Mouse (Mus musculus) midbrain, embryonic 10.5 days (tissue): ENCODE results near the gene Laptm5. TPM values are rescaled to one million over a fixed set of nuclear protein-coding genes. Genes with fewer than 3 reads are reported as not detected.

Experiments used
- DNase-seq: peaks from one replicate; pipeline ENCODE4 v3.0.0-alpha.2; 2017; ENCODE audit warnings: low spot score
- H3K27ac ChIP-seq: fragments of 300-500 bp; sonication (generic); replicated peaks from 2 replicates; pipeline ENCODE4 v1.5.1; 2016; ENCODE audit warnings: mild to moderate bottlenecking
- H3K27me3 ChIP-seq: fragments of 300-500 bp; sonication (generic); 2 replicates; pipeline ENCODE4 v1.6.1; 2016; ENCODE audit warnings: low read depth, mild to moderate bottlenecking; ENCODE audit not compliant: poor library complexity, severe bottlenecking
- H3K36me3 ChIP-seq: fragments of 300-500 bp; sonication (generic); 2 replicates; pipeline ENCODE4 v1.6.1; 2016; ENCODE audit warnings: mild to moderate bottlenecking, moderate library complexity
- H3K4me1 ChIP-seq: fragments of 300-500 bp; sonication (generic); 2 replicates; pipeline ENCODE4 v1.6.1; 2016
- H3K4me3 ChIP-seq: fragments of 300-500 bp; sonication (generic); 2 replicates; pipeline ENCODE4 v1.5.1; 2016; ENCODE audit warnings: mild to moderate bottlenecking, moderate library complexity
- H3K9me3 ChIP-seq: fragments of 300-500 bp; sonication (generic); replicated peaks from 2 replicates; pipeline ENCODE4 v1.6.1; 2016; ENCODE audit warnings: mild to moderate bottlenecking
- WGBS: fragments of 180-500 bp; shearing (Covaris S2); methylation state at CpG from one replicate; pipeline ENCODE4 v1.1.7; 2016; 5-methylcytosine and 5-hydroxymethylcytosine counted together
- polyA plus RNA-seq: library from polyadenylated mRNA; unstranded; fragments of >200 nt; fragmentation: Nextera tagmentation; extraction: Ambion mirVana; gene quantifications from 2 replicates; pipeline ENCODE4 v1.2.1, GENCODE M21; 2016

The Laptm5 gene
- polyA plus RNA-seq, 1 experiment from 2014 or later, result 16.7 TPM

GRCm38 (mm10) chr4:130905025-130905424 is 7.9 kb upstream of the Laptm5 start:
- peaks cover 45% of the 10 kb centered on the region for H3K4me1 ChIP-seq
- no peaks in the 10 kb centered on the region for H3K27me3 ChIP-seq
- WGBS, result 78% methylated on average over 7 of the region's 7 CpGs
- H3K4me3 ChIP-seq, result no peak overlapping the region
- H3K27ac ChIP-seq, result peak overlapping the region; percentile 38; the same call in 1 of the 2 replicates
- no peaks in the 10 kb centered on the region for H3K9me3 ChIP-seq
- no peak for DNase-seq
- H3K36me3 ChIP-seq, result no peaks in the 10 kb centered on the region

- no peak overlapping the region for H3K27ac ChIP-seq
- peaks cover 51% of the 10 kb centered on the region for H3K4me1 ChIP-seq
- no peak for DNase-seq
- H3K36me3 ChIP-seq, result no peaks in the 10 kb centered on the region
- H3K4me3 ChIP-seq, result no peak overlapping the region
- no peaks in the 10 kb centered on the region for H3K27me3 ChIP-seq
- 85% methylated on average over 6 of the region's 6 CpGs for WGBS
- no peaks in the 10 kb centered on the region for H3K9me3 ChIP-seq
Observed at GRCm38 (mm10) chr4:130905882-130906281, 7.0 kb upstream of the Laptm5 start.

- no peaks in the 10 kb centered on the region for H3K27me3 ChIP-seq
- H3K4me3 ChIP-seq, result no peak overlapping the region
- H3K27ac ChIP-seq, result no peak overlapping the region
- no peak for DNase-seq
- WGBS, result 41% methylated on average over 8 of the region's 8 CpGs
- peaks cover 51% of the 10 kb centered on the region for H3K4me1 ChIP-seq
- no peaks in the 10 kb centered on the region for H3K36me3 ChIP-seq
- H3K9me3 ChIP-seq, result no peaks in the 10 kb centered on the region
Observed at GRCm38 (mm10) chr4:130906296-130906695, 6.6 kb upstream of the Laptm5 start.

GRCm38 (mm10) chr4:130907200-130908069 is 5.5 kb upstream of the Laptm5 start:
- Histone ChIP-seq H3K4me3 (no peak overlapping the region), H3K27me3 (no peaks in the 10 kb centered on the region), H3K27ac (no peak overlapping the region), H3K9me3 (no peaks in the 10 kb centered on the region), H3K36me3 (no peaks in the 10 kb centered on the region), H3K4me1 (peaks cover 44% of the 10 kb centered on the region)
- 91% methylated on average over 19 of the region's 19 CpGs for WGBS
- DNase-seq, result no peak

- DNase-seq, result no peak
- H3K4me3 ChIP-seq, result no peak overlapping the region
- H3K9me3 ChIP-seq, result no peaks in the 10 kb centered on the region
- no peak overlapping the region for H3K27ac ChIP-seq
- WGBS, result 94% methylated on average over 10 of the region's 10 CpGs
- no peaks in the 10 kb centered on the region for H3K27me3 ChIP-seq
- H3K4me1 ChIP-seq, result peaks cover 44% of the 10 kb centered on the region
- no peaks in the 10 kb centered on the region for H3K36me3 ChIP-seq
Observed at GRCm38 (mm10) chr4:130908133-130908532, 4.8 kb upstream of the Laptm5 start.

GRCm38 (mm10) chr4:130909167-130909874 is 3.6 kb upstream of the Laptm5 start:
- Histone ChIP-seq H3K9me3 (no peaks in the 10 kb centered on the region), H3K4me3 (no peak overlapping the region), H3K27ac (peak overlapping the region; percentile 42), H3K27me3 (no peaks in the 10 kb centered on the region), H3K36me3 (no peaks in the 10 kb centered on the region), H3K4me1 (peaks cover 53% of the 10 kb centered on the region)
- DNase-seq, result no peak
- 71% methylated on average over 17 of the region's 17 CpGs for WGBS

GRCm38 (mm10) chr4:130910666-130911065 is 2.3 kb upstream of the Laptm5 start:
- WGBS, result 60% methylated on average over 7 of the region's 7 CpGs
- Histone ChIP-seq H3K4me1 (peaks cover 46% of the 10 kb centered on the region), H3K27ac (no peak overlapping the region), H3K4me3 (no peak overlapping the region), H3K36me3 (no peaks in the 10 kb centered on the region), H3K27me3 (no peaks in the 10 kb centered on the region), H3K9me3 (no peaks in the 10 kb centered on the region)
- DNase-seq, result no peak

GRCm38 (mm10) chr4:130912626-130913025 is 299 bp upstream of the Laptm5 start:
- Histone ChIP-seq H3K27ac (no peak overlapping the region), H3K36me3 (no peaks in the 10 kb centered on the region), H3K9me3 (no peaks in the 10 kb centered on the region), H3K4me3 (no peak overlapping the region), H3K4me1 (peaks cover 42% of the 10 kb centered on the region), H3K27me3 (no peaks in the 10 kb centered on the region)
- no peak for DNase-seq
- 88% methylated on average over 3 of the region's 3 CpGs for WGBS

- Histone ChIP-seq H3K9me3 (no peaks in the 10 kb centered on the region), H3K27ac (peak overlapping the region; percentile 53), H3K36me3 (no peaks in the 10 kb centered on the region), H3K27me3 (no peaks in the 10 kb centered on the region), H3K4me1 (peaks cover 42% of the 10 kb centered on the region), H3K4me3 (0 out of 2 replicates have a peak overlapping the region, but pooled peaks have one; percentile 9)
- no peak for DNase-seq
- WGBS, result 83% methylated on average over 3 of the region's 3 CpGs
Observed at GRCm38 (mm10) chr4:130913511-130913910, 586 bp downstream of the Laptm5 start.

GRCm38 (mm10) chr4:130914011-130914410 is 1.1 kb downstream of the Laptm5 start:
- no peak for DNase-seq
- Histone ChIP-seq H3K4me3 (no peak overlapping the region), H3K4me1 (peaks cover 37% of the 10 kb centered on the region), H3K27me3 (no peaks in the 10 kb centered on the region), H3K36me3 (no peaks in the 10 kb centered on the region), H3K9me3 (no peaks in the 10 kb centered on the region), H3K27ac (peak overlapping the region; percentile 53; the same call in 1 of the 2 replicates)
- 90% methylated on average over 4 of the region's 4 CpGs for whole genome bisulfite sequencing

GRCm38 (mm10) chr4:130914527-130914926 is 1.6 kb downstream of the Laptm5 start:
- DNase-seq, result no peak
- Histone ChIP-seq H3K9me3 (no peaks in the 10 kb centered on the region), H3K4me3 (no peak overlapping the region), H3K36me3 (no peaks in the 10 kb centered on the region), H3K27me3 (no peaks in the 10 kb centered on the region), H3K4me1 (peaks cover 37% of the 10 kb centered on the region), H3K27ac (no peak overlapping the region; the same call in 1 of the 2 replicates)
- 83% methylated on average over 7 of the region's 7 CpGs for WGBS

GRCm38 (mm10) chr4:130915006-130915667 is 2.2 kb downstream of the Laptm5 start:
- Histone ChIP-seq H3K36me3 (no peaks in the 10 kb centered on the region), H3K27ac (no peak overlapping the region; the same call in 1 of the 2 replicates), H3K27me3 (no peaks in the 10 kb centered on the region), H3K9me3 (no peaks in the 10 kb centered on the region), H3K4me1 (peaks cover 42% of the 10 kb centered on the region), H3K4me3 (no peak overlapping the region)
- no peak for DNase-seq
- 83% methylated on average over 12 of the region's 12 CpGs for WGBS
